Mouse (Mus musculus): ENCODE results near the gene Slc26a8. TPM values are rescaled to one million over a fixed set of nuclear protein-coding genes. Genes with fewer than 3 reads are reported as not detected.

The Slc26a8 gene
- total RNA-seq, 2 experiments from 2014 or later = 6.6 to 8.0 TPM

- DNase-seq (ENCODE audit: low spot score in 2 of 2) = peak; percentile 56 to 86
- intact Hi-C loops (cut with DNase I) = loop anchor here (2.0 kb wide), 1 partner anchor 56 kb away; no protein-coding TSS in a partner anchor
These were observed 41.2 kb downstream of the Slc26a8 start for GRCm38 (mm10) chr17:28648607-28649370.

GRCm38 (mm10) chr17:28646221-28646620, 43.8 kb downstream of the Slc26a8 start:
- intact Hi-C loops (cut with DNase I) = no loop called here
- no peak for DNase-seq (ENCODE audit: low spot score in 2 of 2)

- DNase-seq (ENCODE audit: low spot score in 2 of 2) = no peak
- intact Hi-C loops (cut with DNase I) = no loop called here
These were observed 45.9 kb downstream of the Slc26a8 start for GRCm38 (mm10) chr17:28644112-28644511.

- DNase-seq (ENCODE audit: low spot score in 2 of 2) = no peak
- intact Hi-C loops (cut with DNase I) = no loop called here
These were observed 46.3 kb downstream of the Slc26a8 start for GRCm38 (mm10) chr17:28643697-28644096.

GRCm38 (mm10) chr17:28640113-28640512, 49.9 kb downstream of the Slc26a8 start:
- intact Hi-C loops (cut with DNase I) = no loop called here
- no peak for DNase-seq (ENCODE audit: low spot score in 2 of 2)

- intact Hi-C loops (cut with DNase I) = no loop called here
- peak; percentile 78 to 91 for DNase-seq (ENCODE audit: low spot score in 2 of 2)
These were observed 52.0 kb downstream of the Slc26a8 start for GRCm38 (mm10) chr17:28637711-28638690.

- no peak for DNase-seq (ENCODE audit: low spot score in 2 of 2)
- intact Hi-C loops (cut with DNase I) = no loop called here
These were observed 54.2 kb downstream of the Slc26a8 start for GRCm38 (mm10) chr17:28635842-28636241.

- intact Hi-C loops (cut with DNase I) = no loop called here
- DNase-seq (ENCODE audit: low spot score in 2 of 2) = no peak
These were observed 60.9 kb downstream of the Slc26a8 start for GRCm38 (mm10) chr17:28629125-28629524.

GRCm38 (mm10) chr17:28628248-28629124, 61.5 kb downstream of the Slc26a8 start:
- intact Hi-C loops (cut with DNase I) = no loop called here
- DNase-seq (ENCODE audit: low spot score in 2 of 2) = peak in 1 of 2 experiments; percentile 40

GRCm38 (mm10) chr17:28626937-28627336, 63.1 kb downstream of the Slc26a8 start:
- intact Hi-C loops (cut with DNase I) = no loop called here

GRCm38 (mm10) chr17:28625327-28625726, 64.7 kb downstream of the Slc26a8 start:
- DNase-seq (ENCODE audit: low spot score in 2 of 2) = no peak
- intact Hi-C loops (cut with DNase I) = loop anchor here (2.0 kb wide), 1 partner anchor 117 kb away; no protein-coding TSS in a partner anchor

More at GRCm38 (mm10) chr17:28626937-28627336, 63.1 kb downstream of the Slc26a8 start:
- DNase-seq (ENCODE audit: low spot score in 2 of 2) = peak; percentile 36 to 94

GRCm38 (mm10) chr17:28624841-28625240, 65.2 kb downstream of the Slc26a8 start:
- peak in 1 of 2 experiments; percentile 86 for DNase-seq (ENCODE audit: low spot score in 2 of 2)
- intact Hi-C loops (cut with DNase I) = loop anchor here (2.0 to 5.0 kb wide), 2 partner anchors 67 to 118 kb away; partner anchors contain the start of genes Mapk14 and Slc26a8

- DNase-seq (ENCODE audit: low spot score in 2 of 2) = peak; percentile 91
- intact Hi-C loops (cut with DNase I) = loop anchor here (5.0 kb wide), 1 partner anchor 70 kb away; the partner anchor contains the start of genes Mapk14 and Slc26a8
These were observed 67.7 kb downstream of the Slc26a8 start, which contains the start of gene Srpk1 for GRCm38 (mm10) chr17:28622300-28622759. Gene Srpk1, minus strand, starts transcription at chr17:28622709.

GRCm38 (mm10) chr17:28621381-28622299, 68.4 kb downstream of the Slc26a8 start:
- intact Hi-C loops (cut with DNase I) = loop anchor here (5.0 kb wide), 1 partner anchor 71 kb away; the partner anchor contains the start of genes Mapk14 and Slc26a8
- peak; percentile 61 to 62 for DNase-seq (ENCODE audit: low spot score in 2 of 2)

- intact Hi-C loops (cut with DNase I) = no loop called here
- no peak for DNase-seq (ENCODE audit: low spot score in 2 of 2)
These were observed 71.3 kb downstream of the Slc26a8 start for GRCm38 (mm10) chr17:28618775-28619174.

- intact Hi-C loops (cut with DNase I) = no loop called here
- DNase-seq (ENCODE audit: low spot score in 2 of 2) = no peak
These were observed 71.9 kb downstream of the Slc26a8 start for GRCm38 (mm10) chr17:28618124-28618523.

GRCm38 (mm10) chr17:28617636-28618035, 72.4 kb downstream of the Slc26a8 start:
- intact Hi-C loops (cut with DNase I) = no loop called here
- DNase-seq (ENCODE audit: low spot score in 2 of 2) = no peak

- DNase-seq (ENCODE audit: low spot score in 2 of 2) = no peak
- intact Hi-C loops (cut with DNase I) = no loop called here
These were observed 74.7 kb downstream of the Slc26a8 start for GRCm38 (mm10) chr17:28615332-28615731.
